Mouse (Mus musculus) c-Kit-negative CD71-positive TER-119-positive erythroid progenitor cells, embryonic 14.5 days (primary cell): ENCODE results near the gene Btg3.

ENCODE experiments used
- DNase-seq: peaks from one replicate; pipeline ENCODE4 v3.0.0-alpha.2; 2013; ENCODE audit warnings: low read depth, low spot score

Gene Btg3

GRCm38 (mm10) chr16:78301831-78302677, 74.9 kb downstream of the Btg3 start:
- no peak for DNase-seq

GRCm38 (mm10) chr16:78301183-78301830, 75.7 kb downstream of the Btg3 start, which contains the start of gene Cxadr:
Gene Cxadr, plus strand, starts transcription at chr16:78301489.
- no peak for DNase-seq

GRCm38 (mm10) chr16:78296114-78296513, 80.9 kb downstream of the Btg3 start:
- no peak for DNase-seq

GRCm38 (mm10) chr16:78295601-78296000, 81.4 kb downstream of the Btg3 start:
- no peak for DNase-seq

GRCm38 (mm10) chr16:78294606-78295275, 82.3 kb downstream of the Btg3 start:
- DNase-seq = no peak

GRCm38 (mm10) chr16:78294051-78294450, 82.9 kb downstream of the Btg3 start:
- no peak for DNase-seq

GRCm38 (mm10) chr16:78283231-78283630, 93.8 kb downstream of the Btg3 start:
- no peak for DNase-seq
